Mouse (Mus musculus): Measurements from ENCODE around the gene Cops8. TPM values are rescaled to one million over a fixed set of nuclear protein-coding genes. Genes with fewer than 3 reads are reported as not detected.

Gene Cops8
- total RNA-seq, 4 experiments from 2014 or later: 94.8 to 119 (median 109) TPM

GRCm38 (mm10) chr1:90650781-90651437 is 48.1 kb downstream of the Cops8 start:
- DNase-seq (ENCODE audit: low spot score): peak; percentile 69

- DNase-seq (ENCODE audit: low spot score): no peak
These were observed 49.0 kb downstream of the Cops8 start for GRCm38 (mm10) chr1:90651781-90652180.

DNA sequence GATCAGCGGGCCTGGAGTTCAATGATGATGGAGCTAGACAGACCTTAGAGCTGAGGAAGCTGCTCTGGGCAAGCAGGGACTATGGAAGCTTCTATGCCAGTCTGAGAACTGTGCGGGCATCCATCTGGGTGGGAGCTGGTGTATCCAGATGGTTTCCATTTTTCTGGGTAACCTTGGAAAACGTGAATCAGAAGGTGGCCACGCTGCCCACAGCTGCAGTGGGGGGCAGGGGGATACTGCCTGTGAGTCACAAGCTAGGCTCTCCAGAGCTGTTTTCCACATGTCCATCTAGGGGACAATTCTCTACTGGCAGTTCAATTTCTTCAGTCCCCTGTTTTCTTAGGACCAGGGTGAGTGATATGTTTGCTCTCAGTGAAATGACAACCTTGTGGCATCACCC is 49.8 kb downstream of the Cops8 start:
- DNase-seq (ENCODE audit: low spot score): no peak

DNA sequence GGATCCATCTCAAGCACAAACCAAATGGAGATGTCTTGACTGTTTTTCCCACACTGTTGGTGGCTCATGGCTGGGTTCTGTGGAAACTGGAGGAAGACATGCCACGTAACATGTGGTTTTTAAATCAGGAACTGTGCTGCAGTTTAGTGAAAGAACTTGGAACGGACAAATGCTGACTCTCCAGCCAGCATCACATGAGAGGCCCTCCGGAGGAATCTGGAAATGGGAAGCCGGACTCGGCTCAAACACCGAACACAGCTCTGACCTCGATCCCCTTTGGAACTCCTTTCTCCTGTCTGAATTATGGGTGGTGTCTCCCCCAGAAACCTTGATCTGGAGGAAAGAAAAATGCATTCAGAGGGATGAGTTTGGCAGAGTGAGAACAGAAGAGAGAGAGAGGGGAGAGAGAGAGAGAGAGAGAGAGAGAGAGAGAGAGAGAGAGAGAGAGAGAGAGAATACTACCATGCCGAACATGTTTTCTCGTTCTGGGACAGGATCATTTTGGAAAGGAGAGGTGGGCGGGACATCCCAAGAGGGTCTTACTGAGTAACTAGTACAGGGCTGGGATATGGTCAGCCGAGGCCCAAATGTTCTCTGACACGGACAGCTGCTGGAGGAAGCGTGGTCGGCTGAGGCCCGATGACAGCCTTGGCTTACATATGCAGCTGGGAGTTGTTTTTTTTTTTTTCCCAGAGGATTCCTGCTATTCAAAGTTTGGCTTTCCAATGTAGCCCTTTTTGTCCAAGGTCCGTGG is 53.9 kb downstream of the Cops8 start:
- DNase-seq (ENCODE audit: low spot score): peak; percentile 69

DNA sequence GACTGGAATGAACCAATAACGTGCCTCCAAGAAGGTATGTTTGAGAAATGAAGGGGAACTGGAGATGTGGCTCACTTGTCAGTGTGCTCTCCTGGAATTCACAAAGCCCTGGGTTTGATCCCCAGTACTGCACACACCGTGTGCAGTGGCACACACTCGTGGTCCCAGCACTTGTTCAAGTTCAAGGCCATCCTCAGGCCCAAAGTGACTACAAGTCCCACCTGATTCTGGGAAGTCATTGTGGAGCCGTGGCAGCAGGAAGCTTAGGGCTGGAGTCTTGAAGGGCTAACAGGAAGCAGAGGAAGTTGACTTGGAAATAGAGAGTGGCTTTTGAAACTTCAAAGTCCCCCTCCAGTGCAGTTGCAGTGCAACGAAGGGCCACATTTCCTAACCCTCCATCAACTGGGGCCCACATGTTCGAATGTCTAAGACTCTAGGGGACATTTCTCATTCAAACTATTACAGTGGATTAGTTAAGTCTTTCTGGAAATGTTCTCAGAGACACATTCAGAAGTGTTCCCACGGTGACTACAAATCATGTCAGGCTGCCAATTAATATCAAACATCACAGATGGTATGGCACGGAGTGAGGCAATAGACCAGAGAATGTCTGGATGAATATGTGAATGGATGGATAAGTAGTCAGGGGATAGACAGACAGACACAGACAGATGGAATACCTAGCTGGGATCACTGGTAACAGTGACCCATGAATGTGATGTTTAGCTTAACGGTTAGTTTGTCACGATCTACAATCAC is 54.7 kb downstream of the Cops8 start:
- DNase-seq (ENCODE audit: low spot score): no peak

GRCm38 (mm10) chr1:90658581-90658980 is 55.8 kb downstream of the Cops8 start:
- DNase-seq (ENCODE audit: low spot score): no peak

GRCm38 (mm10) chr1:90660150-90660549 is 57.4 kb downstream of the Cops8 start:
- DNase-seq (ENCODE audit: low spot score): no peak

GRCm38 (mm10) chr1:90662491-90662890 is 59.7 kb downstream of the Cops8 start:
- peak; percentile 48 for DNase-seq (ENCODE audit: low spot score)

Other genes starting within 250 kb of the Cops8 start
- gene Col6a3, start 241.0 kb downstream of the Cops8 start, total RNA-seq (2022): 10 to 100 TPM in 3 of 4 experiments, 1 to 10 TPM in 1; 9.9 to 29.8 (median 23.8) TPM